Mouse (Mus musculus) frontal cortex, postnatal 14 days (tissue): ENCODE measurements around the gene Serpinb11.

Experiments
- DNase-seq, 2 experiments: peaks; one replicate each; pipeline ENCODE4 v3.0.0; 2022; ENCODE audit warnings: low spot score in 2 of 2

The Serpinb11 gene

DNA sequence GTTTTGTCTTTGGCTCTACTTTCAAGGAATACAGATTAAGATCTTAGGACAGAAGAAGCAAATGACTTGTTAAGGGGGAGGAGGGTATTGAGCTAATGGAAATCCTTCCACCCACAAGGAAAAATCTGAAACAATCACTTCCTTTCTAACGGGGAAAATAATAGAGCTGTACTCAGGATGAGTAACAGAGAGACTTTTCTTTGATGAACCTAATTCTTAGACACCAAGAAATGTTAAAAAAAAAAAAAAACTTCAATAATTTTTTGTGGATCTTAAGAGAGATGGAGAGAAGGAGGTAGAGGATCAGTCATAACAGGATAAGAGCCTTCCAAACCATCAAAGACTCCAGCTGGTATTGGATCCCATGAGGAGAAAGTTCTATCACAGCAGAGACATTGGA is at the start of gene Serpinb11:
TSS of gene Serpinb11 (plus strand) at position 301 of the 400 bp plus-strand sequence.
- DNase-seq = no peak

DNA sequence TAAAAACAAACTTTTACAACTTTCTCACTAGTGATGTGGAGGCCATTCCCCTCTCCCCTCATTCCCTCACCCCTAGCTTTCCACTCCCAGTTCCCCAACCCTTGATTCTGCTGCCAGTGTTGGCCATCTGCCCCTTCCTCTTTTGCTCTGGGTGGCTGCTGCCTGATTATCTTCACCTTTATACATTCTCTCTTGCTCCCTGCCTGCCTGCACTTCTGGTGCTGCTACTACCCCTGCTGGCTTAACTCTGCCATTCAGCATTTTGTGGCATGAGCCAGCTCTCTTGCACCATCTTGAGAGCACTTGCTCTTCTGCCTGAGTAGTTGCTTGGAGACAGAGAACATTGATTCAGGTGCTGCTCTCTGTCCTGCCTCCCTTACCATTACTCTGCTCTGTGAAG is 15.0 kb upstream of the Serpinb11 start:
- no peak for DNase-seq

DNA sequence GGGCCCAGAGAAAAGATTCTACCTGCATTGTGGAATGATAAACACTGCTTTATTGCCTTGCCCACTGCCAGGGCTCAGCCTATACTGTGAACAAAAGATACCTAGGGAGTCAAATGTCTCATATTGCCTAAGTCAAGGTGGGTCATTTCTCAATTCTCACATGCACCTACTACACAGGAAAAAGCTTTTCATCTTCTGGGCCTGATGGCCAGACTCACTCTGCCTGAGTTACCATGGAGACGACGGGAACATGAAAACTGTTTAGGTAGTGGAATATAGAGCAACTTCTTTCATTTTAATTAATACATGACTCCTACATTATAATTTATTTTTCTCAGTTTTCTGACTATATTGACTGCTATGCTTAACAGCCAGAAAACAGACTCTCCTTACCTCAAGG is 14.2 kb upstream of the Serpinb11 start:
- no peak for DNase-seq

DNA sequence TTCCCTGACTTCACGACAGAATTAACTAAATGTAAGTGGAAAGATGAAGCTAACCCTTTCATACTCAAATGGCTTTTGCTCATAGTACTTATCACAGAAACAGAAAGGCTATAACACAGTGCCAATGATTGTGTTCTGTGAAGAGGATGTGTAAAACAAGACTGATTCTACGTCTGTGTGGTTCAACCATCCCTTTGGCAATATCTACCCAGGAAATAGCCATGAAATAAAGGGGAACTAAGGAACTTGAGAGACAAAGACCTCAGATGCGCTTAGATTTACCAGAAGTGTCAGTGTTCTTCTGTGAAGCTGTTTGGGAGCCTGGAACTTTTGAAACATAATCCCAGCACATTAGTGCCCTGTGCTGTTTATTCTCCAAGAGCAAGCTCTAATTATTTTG is 10.6 kb upstream of the Serpinb11 start:
- DNase-seq = no peak

DNA sequence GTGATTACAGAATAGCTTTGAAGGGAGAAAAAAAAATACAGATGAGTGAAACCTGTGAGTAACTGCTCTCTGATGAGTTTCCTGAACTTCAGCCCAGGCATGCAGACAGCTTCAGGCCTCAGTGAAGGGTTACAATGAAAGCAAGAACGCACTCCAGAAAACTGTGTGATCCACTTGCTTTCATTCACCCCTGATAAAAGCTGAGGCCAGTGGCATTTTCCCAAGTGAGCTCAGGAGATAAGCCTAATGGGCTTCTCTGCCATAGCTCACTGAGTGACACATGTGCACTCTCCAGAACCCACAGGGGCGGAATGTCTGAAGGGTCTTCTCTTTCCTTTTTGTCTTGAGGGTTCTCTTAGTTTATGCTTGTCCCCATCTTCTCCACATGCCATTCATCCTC is 9.9 kb upstream of the Serpinb11 start:
- no peak for DNase-seq

DNA sequence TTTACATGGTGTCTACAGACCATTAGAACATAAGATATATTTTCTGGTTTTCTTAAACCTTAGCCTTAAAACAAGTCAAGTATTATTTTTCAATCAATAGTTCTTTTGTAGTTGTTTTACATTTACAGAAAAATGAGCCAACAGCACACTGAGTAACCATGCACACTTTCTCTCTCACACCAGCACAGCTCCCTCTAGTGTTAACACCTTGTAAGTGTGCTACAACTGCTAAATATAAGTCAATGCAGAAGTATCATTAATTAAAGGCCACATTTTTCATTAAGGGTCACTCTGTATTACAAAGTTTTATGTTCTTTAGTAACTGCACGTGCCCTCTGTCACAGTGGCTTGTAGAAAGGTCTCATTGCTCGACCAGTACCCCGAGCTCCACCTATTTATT is 8.0 kb upstream of the Serpinb11 start:
- DNase-seq = no peak

DNA sequence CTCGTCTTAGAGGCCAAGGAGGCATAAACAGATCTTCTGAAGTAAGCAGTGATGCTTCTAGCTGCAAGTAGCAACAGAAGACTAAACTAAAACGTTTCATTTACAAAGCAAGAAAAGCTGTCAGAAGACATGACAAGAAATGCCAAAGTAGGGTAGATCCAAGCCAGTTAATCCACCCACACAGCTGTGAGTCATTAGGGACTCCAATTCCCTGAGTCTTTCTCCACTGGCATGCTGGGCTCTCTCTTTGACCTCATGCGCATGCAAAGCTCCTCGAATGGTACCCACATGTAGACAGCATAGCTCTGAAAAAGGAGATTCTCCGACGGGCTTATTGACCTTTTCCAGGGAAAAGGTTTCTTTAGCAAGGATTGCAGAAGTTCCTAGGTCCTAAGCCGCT is 5.0 kb downstream of the Serpinb11 start:
- DNase-seq = no peak

DNA sequence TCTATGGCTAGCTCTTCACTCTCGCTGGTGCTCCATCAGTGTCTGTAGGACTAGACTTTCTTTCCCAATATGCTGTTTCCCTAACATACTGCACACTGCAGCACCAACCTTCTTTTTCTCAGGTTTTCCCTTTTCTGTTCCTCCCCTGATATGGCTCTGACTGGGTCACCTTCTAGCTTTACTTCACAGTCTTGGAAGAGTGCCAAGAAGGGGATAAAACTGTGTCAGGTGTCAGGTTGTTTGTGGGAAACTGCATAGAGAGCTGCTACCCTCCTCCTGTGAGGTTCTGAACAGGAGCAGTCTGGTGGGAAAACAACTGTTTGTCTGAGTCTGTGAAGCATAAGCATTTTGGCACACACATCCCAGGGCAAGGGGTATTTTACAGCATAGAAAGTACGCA is 7.9 kb downstream of the Serpinb11 start:
- DNase-seq = no peak

DNA sequence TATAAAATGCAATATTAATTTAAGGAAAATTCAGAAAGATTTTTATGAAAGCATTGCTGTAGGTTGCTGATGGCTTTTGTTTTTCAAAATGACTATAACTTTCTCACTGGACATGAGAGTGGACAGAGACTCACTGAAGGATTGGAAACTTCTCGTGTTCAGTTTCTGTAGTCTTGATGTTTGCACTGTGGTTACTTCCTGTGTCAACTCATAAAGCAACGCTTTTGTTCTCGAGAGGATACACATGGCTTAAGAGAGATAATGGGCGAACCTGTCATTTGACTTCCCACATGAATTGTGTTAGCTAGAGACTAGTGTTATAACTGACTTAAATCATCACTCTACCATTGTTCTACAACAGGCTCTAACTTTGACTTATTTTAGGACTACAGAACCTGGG is 16.0 kb downstream of the Serpinb11 start:
- no peak for DNase-seq

DNA sequence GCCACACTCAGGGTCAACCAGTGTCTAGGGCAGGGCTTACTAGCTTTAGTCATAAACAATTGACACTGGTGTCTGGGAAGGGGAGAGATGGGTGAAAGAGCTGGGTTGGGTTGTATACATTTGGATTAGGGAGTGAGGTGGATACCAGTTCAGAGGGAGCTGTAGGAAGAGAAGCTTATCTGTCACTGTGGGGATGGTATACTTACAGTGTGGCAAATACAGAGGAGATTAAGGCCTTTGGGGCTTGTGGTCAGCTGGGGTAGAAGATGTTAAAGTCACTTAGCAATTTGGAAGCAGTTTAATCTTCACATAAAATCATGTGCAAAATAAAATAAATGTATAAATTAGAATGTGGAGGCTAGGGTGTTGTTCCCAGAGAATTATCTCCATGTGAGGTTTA is 17.4 kb downstream of the Serpinb11 start:
- no peak for DNase-seq

DNA sequence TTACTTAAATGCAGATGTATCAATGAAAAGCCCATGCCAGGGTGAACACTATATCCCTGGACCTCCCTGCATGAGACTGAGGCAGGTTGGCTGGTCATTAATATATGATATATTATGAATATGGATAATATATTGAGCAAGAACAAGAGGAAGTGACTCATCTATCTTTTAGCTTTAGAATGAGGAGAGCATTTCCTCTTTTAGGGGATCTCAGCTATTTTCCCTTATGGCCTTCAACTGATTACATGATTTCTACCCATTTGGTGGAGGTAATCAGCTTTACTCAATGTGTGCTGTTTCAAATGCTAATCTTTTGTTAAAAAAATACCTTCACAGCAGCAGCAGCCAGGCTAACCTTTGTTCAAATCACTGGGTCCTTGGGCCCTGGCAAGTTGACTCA is 20.5 kb downstream of the Serpinb11 start:
- DNase-seq = no peak

DNA sequence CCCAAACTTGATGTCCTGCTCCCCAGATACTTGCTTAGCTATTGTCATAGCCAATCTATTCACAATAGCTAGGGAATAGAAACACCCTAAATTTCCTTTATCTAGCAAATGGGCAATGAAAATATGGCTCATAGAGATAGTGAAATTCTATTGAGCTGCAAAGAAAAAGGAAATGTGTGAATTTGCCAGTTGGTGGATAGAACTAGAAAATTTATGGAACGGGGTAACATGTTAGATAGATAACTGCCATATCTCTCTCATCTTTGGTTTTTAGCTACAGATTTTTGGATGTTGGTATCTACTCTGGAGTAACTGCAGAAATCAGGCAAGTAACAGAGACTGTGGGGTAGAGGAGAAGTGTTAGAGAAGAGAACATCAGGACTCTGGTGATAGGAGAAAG is 21.4 kb downstream of the Serpinb11 start:
- DNase-seq = no peak

DNA sequence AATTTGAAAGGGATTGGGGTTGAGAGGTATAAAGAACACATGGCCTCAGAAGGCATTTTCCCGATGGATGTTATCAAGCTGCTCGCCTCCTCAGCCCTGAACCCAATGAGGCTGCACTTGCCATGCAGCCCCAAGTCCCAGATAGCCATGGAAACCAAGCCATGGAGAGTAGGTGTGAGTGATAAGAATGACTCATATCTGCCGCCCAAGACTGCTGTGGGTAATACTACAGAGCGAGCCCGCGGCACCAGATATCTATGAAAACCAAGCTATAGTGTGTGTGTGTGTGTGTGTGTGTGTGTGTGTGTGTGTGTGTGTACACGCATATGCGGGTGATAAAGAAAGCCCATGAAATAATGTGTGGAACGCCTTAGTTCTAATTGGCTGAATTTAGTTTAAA is 23.5 kb downstream of the Serpinb11 start:
- DNase-seq = no peak

DNA sequence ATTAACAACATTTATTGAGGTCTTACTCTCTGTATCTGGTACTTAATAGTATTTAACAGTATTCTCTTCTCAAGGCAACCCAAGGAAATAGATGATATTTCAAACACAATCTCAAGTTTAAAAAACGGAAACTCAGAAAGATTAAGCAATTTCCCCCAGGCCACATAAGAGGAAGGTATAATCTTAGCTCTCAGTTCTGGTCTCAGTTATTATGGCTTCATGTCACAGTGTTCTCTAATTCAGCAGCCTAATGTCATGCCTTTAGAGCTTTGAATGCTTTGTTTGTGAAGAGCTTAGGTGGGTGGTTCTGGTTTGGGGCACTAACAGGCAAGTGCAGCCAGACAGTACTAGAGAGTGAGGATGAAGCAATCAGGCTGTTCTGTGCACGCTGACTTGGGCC is 28.8 kb downstream of the Serpinb11 start:
- DNase-seq = no peak

DNA sequence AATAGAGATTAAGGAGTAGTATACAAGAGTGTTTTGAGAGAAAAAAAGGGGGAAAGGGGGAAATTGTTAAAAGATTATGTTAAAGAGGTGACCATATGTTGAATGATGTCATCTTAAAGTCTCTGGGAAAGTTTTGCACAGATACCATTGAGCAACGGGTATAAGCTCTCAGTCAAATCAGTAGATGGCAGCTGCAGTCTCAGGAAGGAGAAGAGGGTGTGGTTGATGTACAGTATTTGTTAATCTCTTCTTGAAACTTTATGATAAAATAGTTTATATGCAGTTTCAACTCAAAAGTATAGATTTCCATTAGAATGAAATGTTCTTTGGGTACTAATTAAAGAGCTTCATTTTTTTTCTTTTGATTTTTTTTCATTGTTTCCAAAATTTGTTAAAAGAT is 36.5 kb downstream of the Serpinb11 start:
- no peak for DNase-seq

DNA sequence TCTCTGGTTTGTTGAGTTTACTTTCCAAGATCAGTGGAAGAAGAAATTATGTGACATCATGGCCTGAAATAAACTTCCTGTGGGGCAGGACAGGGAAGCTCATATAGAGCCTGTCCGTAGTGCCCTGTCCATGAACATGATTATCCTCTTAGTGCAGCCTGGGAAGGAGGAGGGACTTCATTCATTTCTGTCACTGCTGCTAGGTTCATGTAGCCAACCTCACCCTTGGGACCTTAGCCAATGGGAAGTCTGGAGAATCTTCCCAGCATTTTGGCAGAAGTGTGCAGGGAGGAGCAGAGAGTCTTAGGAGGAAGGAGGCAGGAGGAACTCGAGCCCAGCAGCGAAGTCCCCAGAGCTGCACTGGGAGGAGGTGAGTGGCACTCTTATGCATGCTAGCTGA is 38.4 kb downstream of the Serpinb11 start, which contains the start of gene Serpinb7:
TSS of gene Serpinb7 (plus strand) at position 301 of the 400 bp plus-strand sequence.
- no peak for DNase-seq

DNA sequence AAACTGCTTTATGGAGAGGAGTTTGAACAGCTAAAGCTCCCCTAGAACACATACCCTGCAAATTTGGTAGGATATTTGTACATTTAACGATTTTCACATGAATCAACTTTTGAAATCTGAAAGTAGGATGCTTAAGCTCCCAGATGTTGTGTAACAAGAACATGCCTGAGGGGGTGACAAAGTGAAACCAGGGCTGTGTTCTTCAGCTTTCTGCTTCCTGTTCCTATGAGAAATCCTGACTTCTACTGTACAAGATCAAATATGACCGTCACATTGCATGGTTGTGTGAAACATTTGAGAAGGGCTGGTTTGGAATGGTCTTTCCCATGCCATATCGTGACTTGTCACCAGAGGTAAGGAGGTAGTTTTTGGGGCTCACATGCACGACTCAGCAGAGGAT is 41.1 kb downstream of the Serpinb11 start:
- no peak for DNase-seq

DNA sequence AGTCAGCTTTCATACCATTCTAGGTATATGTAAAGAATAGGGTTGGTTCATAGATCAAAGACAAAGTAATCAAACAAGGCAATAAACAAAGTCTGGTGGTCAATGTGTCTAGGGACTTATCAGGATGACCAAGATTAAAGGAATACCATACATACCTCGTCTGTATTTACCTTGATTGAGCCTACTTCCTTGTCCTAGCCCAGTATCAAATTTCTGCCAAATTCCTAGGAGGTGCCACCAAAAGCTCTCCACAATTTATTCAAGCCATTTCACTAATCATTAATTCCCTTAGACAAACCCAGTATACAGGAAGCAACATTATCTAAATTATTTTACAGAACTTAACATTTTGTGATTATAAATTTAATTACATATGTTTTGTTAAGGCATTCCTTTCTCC is 53.7 kb downstream of the Serpinb11 start:
- no peak for DNase-seq

DNA sequence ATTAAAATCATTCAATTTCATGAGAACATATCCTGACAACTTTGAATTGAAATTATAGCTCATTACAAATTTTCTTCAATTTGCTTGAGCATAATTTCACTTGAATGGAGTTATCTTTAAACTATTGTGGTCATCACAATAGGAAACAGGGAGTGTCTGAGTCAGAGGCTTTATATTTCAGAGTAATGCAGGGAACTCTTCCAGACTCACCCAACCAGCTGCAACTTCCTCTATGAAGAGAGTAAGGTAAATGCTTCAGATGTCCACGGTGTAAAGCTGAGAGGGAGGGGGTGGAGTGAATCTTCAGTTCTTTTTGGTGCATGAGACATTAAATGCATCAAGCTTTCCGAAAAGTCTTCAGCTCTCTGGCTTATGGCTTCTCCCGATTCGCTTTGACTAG is 61.5 kb downstream of the Serpinb11 start:
- DNase-seq = no peak
